8 mouse cellular contexts compared by ENCODE assay signal in the genomic region with DNA sequence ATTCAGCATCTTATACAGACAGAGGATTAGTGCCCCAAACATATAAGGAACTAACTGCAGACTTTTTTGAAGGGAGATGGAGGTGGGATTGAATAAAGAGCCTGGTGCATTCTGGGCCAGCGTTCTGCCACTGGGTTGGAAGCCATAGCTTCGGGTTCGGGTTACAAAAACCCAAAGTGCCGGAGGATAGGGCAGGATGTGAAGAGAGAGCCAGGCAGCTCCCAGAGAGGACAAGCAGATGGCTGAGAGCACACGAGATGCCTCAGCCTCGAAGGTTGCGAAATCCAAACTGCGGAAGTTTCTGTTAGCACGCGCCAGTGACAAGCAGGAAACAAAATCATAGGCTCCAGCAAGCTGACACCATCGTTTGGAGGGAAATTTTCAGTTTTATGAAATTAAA. TPM values are rescaled to one million over a fixed set of nuclear protein-coding genes. Genes with fewer than 3 reads are reported as not detected.
DNase-seq lines count a peak whose midpoint lies in the region; ATAC-seq and TF ChIP-seq lines count a peak whose summit lies in the region.

No protein-coding gene starts in this region.

- peak; percentile 36; the same call in 1 of the 2 replicates for ATAC-seq in neutrophil, adult 5-6 weeks (ENCODE audit: extremely low read depth, insufficient number of reproducible peaks, low FRiP score, poor library complexity, severe bottlenecking)
- no peak for ATAC-seq in hindbrain, postnatal 0 days

- TF ChIP-seq CTCF in liver, adult 2 months (IDR thresholded peaks at IDR 0.05; ENCODE audit: low read depth, low read length): no peak
- no peak for TF ChIP-seq CTCF in hindbrain, postnatal 0 days (IDR thresholded peaks at IDR 0.05; ENCODE audit: low read depth)

- no peaks in the 10 kb centered on the region for H3K27me3 ChIP-seq in liver, adult 2 months (ENCODE audit: control insufficient read depth, insufficient read depth, low read length)
- H3K27me3 ChIP-seq in hindbrain, postnatal 0 days (ENCODE audit: insufficient read depth, low read length): no peaks in the 10 kb centered on the region

- H3K4me3 ChIP-seq in liver, adult 2 months (ENCODE audit: insufficient read depth, low read depth, low read length): no peak overlapping the region
- no peak overlapping the region for H3K4me3 ChIP-seq in hindbrain, postnatal 0 days (ENCODE audit: low read length)

- no peak overlapping the region for H3K9ac ChIP-seq in liver, adult 2 months (ENCODE audit: low read depth, low read length)
- no peak overlapping the region for H3K9ac ChIP-seq in hindbrain, postnatal 0 days (replicated peaks; ENCODE audit: low read length)

- WGBS in liver, adult 2 months: 23% methylated on average over 11 of the region's 11 CpGs
- WGBS in hindbrain, postnatal 0 days: 70% methylated on average over 11 of the region's 11 CpGs

- H3K4me2 ChIP-seq in hindbrain, postnatal 0 days (ENCODE audit: low read depth, low read length): no peak overlapping the region

- no peaks in the 10 kb centered on the region for H3K79me2 ChIP-seq in liver, adult 2 months (ENCODE audit: control insufficient read depth, insufficient read depth, low read length)

- intact Hi-C loops in left cerebral cortex, postnatal 14 days (cut with DNase I): loop anchor here (5.0 kb wide), 1 partner anchor 59 kb away; the partner anchor contains the start of gene Prex1

- DNase-seq in adrenal gland, postnatal 14 days: peak; percentile 24
- DNase-seq in adrenal gland, postnatal 10 days: no peak
- peak; percentile 3 for DNase-seq in right cerebral cortex, postnatal 14 days
- no peak for DNase-seq in right cerebral cortex, adult 2 months (ENCODE audit: low spot score in 2 of 2)
- peak; percentile 25 for DNase-seq in liver, adult 2 months (ENCODE audit: extremely low read depth, low read depth, low spot score)
- DNase-seq in left cerebral cortex, postnatal 14 days (ENCODE audit: low spot score in 2 of 2): no peak
- no peak for DNase-seq in hindbrain, postnatal 0 days (ENCODE audit: low spot score)

- H3K36me3 ChIP-seq in liver, adult 2 months (ENCODE audit: control insufficient read depth, insufficient read depth, low read length): no peaks in the 10 kb centered on the region
- no peaks in the 10 kb centered on the region for H3K36me3 ChIP-seq in hindbrain, postnatal 0 days (ENCODE audit: insufficient read depth, low read length)

- H3K27ac ChIP-seq in liver, adult 2 months (replicated peaks; ENCODE audit: insufficient read depth, low read depth, low read length): no peak overlapping the region
- H3K27ac ChIP-seq in hindbrain, postnatal 0 days: no peak overlapping the region

- no peaks in the 10 kb centered on the region for H3K9me3 ChIP-seq in hindbrain, postnatal 0 days (ENCODE audit: low read length)

- H3K4me1 ChIP-seq in liver, adult 2 months (ENCODE audit: control insufficient read depth, insufficient read depth, low read length): no peaks in the 10 kb centered on the region
- H3K4me1 ChIP-seq in hindbrain, postnatal 0 days (ENCODE audit: insufficient read depth, low read length): no peaks in the 10 kb centered on the region

- no peak for TF ChIP-seq POLR2A in liver, adult 2 months (IDR thresholded peaks at IDR 0.05; ENCODE audit: extremely low read depth, insufficient read depth, low read length)

RNA-seq across cellular contexts. Expression of gene Trp53rkb, which starts 20.9 kb away (rescaled TPM):
- total RNA-seq in adrenal gland, postnatal 14 days (2021): 4.4 and 6.4 TPM in 2 replicates
- 1 to 10 TPM; 4.5 to 6.2 TPM for total RNA-seq in adrenal gland, postnatal 10 days (2021)
- 1.5 and 1.8 TPM in 2 replicates for total RNA-seq in liver, adult 2 months (2014; rRNA removed)
- polyA plus RNA-seq in liver, adult 2 months (2012; rRNA removed): 3.0 and 3.1 TPM in 2 replicates
- total RNA-seq in neutrophil, adult 5-6 weeks (2017): 6.1 and 6.8 TPM in 2 replicates
- 1 to 10 TPM; 5.7 to 9.3 TPM for total RNA-seq in left cerebral cortex, postnatal 14 days (2021)
- total RNA-seq in hindbrain, postnatal 0 days (2014; rRNA removed): 6.4 and 11.3 TPM in 2 replicates
- 7.2 and 9.5 TPM in 2 replicates for polyA plus RNA-seq in hindbrain, postnatal 0 days (2015; fragmentation: Nextera tagmentation; extraction: Ambion mirVana)

RNA-seq across cellular contexts. Expression of gene Arfgef2, which starts 34.0 kb away (rescaled TPM):
- total RNA-seq in adrenal gland, postnatal 14 days (2021): 49.3 and 54.7 TPM in 2 replicates
- total RNA-seq in adrenal gland, postnatal 10 days (2021): 10 to 100 TPM; 44.5 to 46.3 TPM
- 18.3 and 26.0 TPM in 2 replicates for total RNA-seq in liver, adult 2 months (2014; rRNA removed)
- polyA plus RNA-seq in liver, adult 2 months (2012; rRNA removed): 13.5 and 15.8 TPM in 2 replicates
- total RNA-seq in neutrophil, adult 5-6 weeks (2017): 33.4 and 35.9 TPM in 2 replicates
- 10 to 100 TPM; 45.7 to 49.8 TPM for total RNA-seq in left cerebral cortex, postnatal 14 days (2021)
- 23.4 and 26.3 TPM in 2 replicates for total RNA-seq in hindbrain, postnatal 0 days (2014; rRNA removed)
- polyA plus RNA-seq in hindbrain, postnatal 0 days (2015; fragmentation: Nextera tagmentation; extraction: Ambion mirVana): 3.5 and 4.6 TPM in 2 replicates

RNA-seq across cellular contexts. Expression of gene Prex1, which starts 57.8 kb away (rescaled TPM):
- total RNA-seq in adrenal gland, postnatal 14 days (2021): 13.6 and 18.6 TPM in 2 replicates
- 10 to 100 TPM; 14.2 to 17.1 TPM for total RNA-seq in adrenal gland, postnatal 10 days (2021)
- 2.0 and 3.0 TPM in 2 replicates for total RNA-seq in liver, adult 2 months (2014; rRNA removed)
- polyA plus RNA-seq in liver, adult 2 months (2012; rRNA removed): 4.6 and 5.6 TPM in 2 replicates
- 111 and 119 TPM in 2 replicates for total RNA-seq in neutrophil, adult 5-6 weeks (2017)
- total RNA-seq in left cerebral cortex, postnatal 14 days (2021): 100 to 1,000 TPM; 119 to 132 TPM
- 63.2 and 66.8 TPM in 2 replicates for total RNA-seq in hindbrain, postnatal 0 days (2014; rRNA removed)
- polyA plus RNA-seq in hindbrain, postnatal 0 days (2015; fragmentation: Nextera tagmentation; extraction: Ambion mirVana): 24.1 and 24.2 TPM in 2 replicates

Comparison
In these comparisons a context has a peak if more than half of its experiments do, and no peak if none do; other contexts are left out.
1. DNase-seq: peak in adrenal gland, postnatal 14 days (single experiment), right cerebral cortex, postnatal 14 days (single experiment) and liver, adult 2 months (single experiment); none in adrenal gland, postnatal 10 days (single experiment), right cerebral cortex, adult 2 months (0 of 2), left cerebral cortex, postnatal 14 days (0 of 2) and hindbrain, postnatal 0 days (single experiment).